Mouse (Mus musculus): Measurements from ENCODE around the gene Pdzd2.

- TF ChIP-seq CTCF (IDR thresholded peaks at IDR 0.05; ENCODE audit: borderline replicate concordance, control insufficient read depth, extremely low read depth, insufficient read depth, low read length, poor library complexity) (no peak), POLR2A (IDR thresholded peaks at IDR 0.05; ENCODE audit: control insufficient read depth, extremely low read depth, insufficient read depth, low read length, poor library complexity) (no peak)
Observed at GRCm38 (mm10) chr15:12681891-12682290, 57.8 kb downstream of the Pdzd2 start.
